Mouse (Mus musculus) bone marrow macrophage, adult 2 months (primary cell): Measurements from ENCODE around the gene Acmsd. TPM values are rescaled to one million over a fixed set of nuclear protein-coding genes. Genes with fewer than 3 reads are reported as not detected.

Experiments used
- H3K27ac ChIP-seq: 2 replicates; pipeline ENCODE4 v1.5.1; 2012; ENCODE audit warnings: low read depth, low read length; ENCODE audit not compliant: insufficient read depth
- H3K4me1 ChIP-seq: 2 replicates; pipeline ENCODE4 v1.6.1; 2012; ENCODE audit warnings: low read length; ENCODE audit not compliant: control insufficient read depth, insufficient read depth
- H3K4me3 ChIP-seq: 2 replicates; pipeline ENCODE4 v1.5.1; 2012; ENCODE audit warnings: mild to moderate bottlenecking, low read length, moderate library complexity; ENCODE audit not compliant: insufficient read depth
- CTCF ChIP-seq: IDR thresholded peaks from 2 replicates; pipeline ENCODE4 v1.5.1; 2012; ENCODE audit warnings: low read depth, mild to moderate bottlenecking, low read length, moderate library complexity
- POLR2A ChIP-seq: IDR thresholded peaks from 2 replicates; pipeline ENCODE4 v1.6.1; 2012; ENCODE audit warnings: mild to moderate bottlenecking, low read depth, low read length, borderline replicate concordance
- polyA plus RNA-seq: library from polyadenylated mRNA; stranded (reverse); fragments of >200 nt; gene quantifications from 2 replicates; pipeline ENCODE4 v1.2.4, GENCODE M21; 2012; ENCODE audit not compliant: missing spikeins, insufficient read depth, insufficient read length

Gene Acmsd
- polyA plus RNA-seq, 1 experiment: not detected

DNA sequence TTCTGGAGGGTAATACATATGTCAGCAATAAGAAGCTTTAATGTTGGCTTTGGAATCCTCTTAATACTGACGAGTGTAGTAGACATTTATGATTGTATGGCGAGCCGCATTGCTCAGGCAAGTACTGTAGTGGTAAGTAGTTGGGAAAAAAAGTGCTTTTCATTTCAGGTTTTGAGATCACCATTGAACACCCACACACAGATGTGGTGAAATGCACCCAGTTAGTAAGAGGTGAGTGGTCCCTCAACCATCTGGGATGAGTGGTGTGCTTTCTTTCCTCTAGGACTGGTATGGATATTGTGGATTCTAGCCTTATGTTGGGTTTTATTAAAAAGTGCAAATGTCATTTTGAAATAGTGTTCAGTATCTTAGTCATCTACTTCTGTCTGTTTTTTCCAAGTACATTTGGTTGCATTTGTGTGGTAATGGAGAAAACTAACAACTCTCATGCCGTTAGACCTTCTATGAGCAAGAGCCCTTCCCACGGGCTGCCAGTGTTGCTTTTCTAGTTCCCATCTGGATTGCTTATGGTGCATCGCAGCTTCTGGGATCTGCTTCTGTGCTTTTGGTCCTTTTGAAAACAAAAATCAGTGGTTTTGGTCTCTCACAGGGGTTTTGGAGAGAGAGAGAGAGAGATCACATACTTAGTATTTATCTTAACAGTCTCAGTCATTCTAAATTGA is 66.0 kb downstream of the Acmsd start:
- Histone ChIP-seq H3K4me1 (peaks cover 15% of the 10 kb centered on the region), H3K27ac (no peak overlapping the region), H3K4me3 (no peak overlapping the region)
- TF ChIP-seq POLR2A (no peak), CTCF (no peak)

DNA sequence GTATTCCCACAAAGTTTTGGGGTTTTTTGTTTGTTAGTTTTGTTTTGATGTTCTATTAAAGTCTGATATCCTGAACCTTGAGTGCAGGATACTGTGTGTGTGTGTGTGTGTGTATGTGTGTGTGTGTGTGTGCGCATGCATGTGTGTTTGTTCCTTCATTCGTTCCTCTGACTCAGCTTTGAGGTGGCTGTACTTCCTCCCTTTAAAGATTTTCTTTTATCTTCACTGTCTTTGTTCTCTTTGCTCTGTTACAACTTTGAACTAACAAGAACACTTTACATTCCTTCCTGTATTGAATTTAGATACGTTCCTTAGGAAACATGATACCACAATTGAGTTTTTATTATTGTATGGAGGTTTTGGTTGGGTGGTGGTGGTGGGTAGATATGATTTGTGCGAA is 67.1 kb downstream of the Acmsd start:
- peak overlapping the region; percentile 60 for H3K27ac ChIP-seq
- no peak for TF ChIP-seq CTCF
- TF ChIP-seq POLR2A: no peak
- H3K4me3 ChIP-seq: no peak overlapping the region
- H3K4me1 ChIP-seq: peaks cover 15% of the 10 kb centered on the region

DNA sequence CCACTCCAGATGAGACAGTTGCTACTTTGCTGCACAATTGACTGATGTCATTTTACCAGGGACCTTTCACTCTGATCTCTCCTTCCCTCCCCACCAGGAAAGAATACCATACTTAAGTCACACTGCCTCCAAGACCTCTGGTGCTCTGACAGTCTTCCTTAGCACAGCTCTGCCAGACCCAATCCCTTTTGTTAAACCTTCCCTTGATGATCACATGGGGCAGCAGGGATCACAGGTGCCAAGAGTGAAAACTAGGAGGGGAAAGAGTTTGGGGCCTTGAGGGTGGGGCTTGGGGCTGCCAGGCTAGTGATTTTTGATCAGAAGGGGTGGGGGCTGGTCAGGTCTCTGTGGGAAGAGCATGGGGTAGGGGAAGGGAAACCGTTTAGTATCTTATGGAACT is 67.5 kb downstream of the Acmsd start:
- TF ChIP-seq CTCF: no peak
- Histone ChIP-seq H3K4me3 (no peak overlapping the region), H3K4me1 (peaks cover 15% of the 10 kb centered on the region), H3K27ac (peak overlapping the region; percentile 60)

DNA sequence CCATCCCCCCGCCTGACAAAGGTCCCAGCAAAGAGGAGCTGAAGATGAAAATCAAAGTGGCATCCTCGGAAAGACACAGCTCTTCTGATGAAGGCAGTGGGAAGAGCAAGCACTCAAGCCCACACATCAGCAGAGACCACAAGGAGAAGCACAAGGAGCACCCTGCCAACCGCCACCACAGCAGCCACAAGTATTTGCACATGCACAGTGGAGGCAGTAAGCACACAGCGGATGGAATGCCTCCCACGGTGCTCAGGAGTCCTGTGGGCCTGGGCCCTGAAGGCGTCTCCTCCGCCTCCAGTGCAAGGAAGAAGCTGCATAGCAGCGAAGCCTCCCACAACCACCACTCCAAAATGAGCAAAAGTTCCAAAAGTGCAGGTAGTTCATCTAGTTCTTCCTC is 73.7 kb downstream of the Acmsd start:
- TF ChIP-seq POLR2A: no peak
- no peak for TF ChIP-seq CTCF
- H3K4me3 ChIP-seq: no peak overlapping the region
- no peak overlapping the region for H3K27ac ChIP-seq
- H3K4me1 ChIP-seq: peaks cover 3% of the 10 kb centered on the region; the same call in 1 of the 2 replicates

DNA sequence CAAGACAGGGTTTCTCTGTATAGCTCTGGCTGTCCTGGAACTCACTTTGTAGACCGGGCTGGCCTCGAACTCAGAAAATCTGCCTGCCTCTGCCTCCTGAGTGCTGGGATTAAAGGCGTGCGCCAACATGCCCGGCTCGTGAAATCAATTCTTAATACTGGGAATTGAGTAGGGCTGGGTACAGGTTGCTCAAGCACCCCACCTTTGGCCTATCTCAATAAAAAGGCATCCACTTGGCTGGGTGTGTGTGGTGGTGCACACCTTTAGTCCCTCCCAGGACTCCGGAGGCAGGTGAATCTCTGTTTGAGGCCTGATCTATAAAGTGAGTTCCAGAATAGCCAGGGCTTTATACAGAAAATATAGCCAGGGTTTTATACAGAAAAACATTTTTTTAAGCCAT is 79.5 kb downstream of the Acmsd start:
- TF ChIP-seq POLR2A: no peak
- TF ChIP-seq CTCF: no peak

DNA sequence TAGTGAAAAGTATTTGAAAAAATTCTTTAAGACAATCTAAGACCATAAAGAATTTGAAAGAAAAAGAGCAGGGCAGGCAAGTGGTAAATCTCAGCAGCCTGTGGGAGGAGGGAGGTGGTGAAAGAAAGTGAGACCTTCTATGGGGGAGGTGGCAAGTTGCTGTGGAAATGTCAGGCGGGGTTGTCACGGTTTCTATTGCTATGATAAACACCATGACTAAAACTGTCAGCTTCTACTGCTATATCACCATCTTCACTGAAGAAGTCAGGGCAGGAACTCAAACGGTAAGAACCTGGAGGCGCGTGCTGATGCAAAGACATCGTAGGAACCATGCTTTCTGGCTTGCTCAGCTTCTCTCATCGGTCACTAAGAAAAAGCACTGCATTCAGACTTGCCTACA is 83.7 kb downstream of the Acmsd start:
- TF ChIP-seq CTCF (no peak), POLR2A (no peak)
- no peaks in the 10 kb centered on the region for H3K4me1 ChIP-seq
- H3K4me3 ChIP-seq: no peak overlapping the region
- H3K27ac ChIP-seq: no peak overlapping the region

More for the DNA sequence above, 79.5 kb downstream of the Acmsd start:
- Histone ChIP-seq H3K4me1 (no peaks in the 10 kb centered on the region), H3K4me3 (no peak overlapping the region), H3K27ac (no peak overlapping the region)

DNA sequence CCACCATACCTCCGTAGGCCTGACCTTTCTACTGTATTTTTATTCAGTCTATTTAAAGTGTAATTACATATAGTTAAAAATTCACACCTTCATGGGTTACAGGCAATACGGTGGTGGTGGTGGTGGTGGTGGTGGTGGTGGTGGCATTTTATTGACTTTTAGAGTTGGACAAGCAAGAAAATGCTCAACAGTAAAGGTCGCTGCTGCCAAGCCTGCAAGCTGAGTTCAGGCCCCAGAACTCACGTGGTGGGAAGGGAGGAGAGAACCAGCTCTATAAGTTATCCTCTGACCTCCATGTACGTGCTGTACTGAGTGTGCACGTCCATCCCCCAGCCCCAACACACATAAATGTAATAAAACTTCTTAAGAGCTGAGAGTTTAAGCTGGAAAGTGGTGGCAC is 87.2 kb downstream of the Acmsd start:
- Histone ChIP-seq H3K27ac (no peak overlapping the region), H3K4me1 (no peaks in the 10 kb centered on the region), H3K4me3 (no peak overlapping the region)
- TF ChIP-seq CTCF (no peak), POLR2A (no peak)

Other genes with a start within 250 kb of the Acmsd start
- gene Tmem163, start 49.9 kb upstream of the Acmsd start, polyA plus RNA-seq: 0.23 TPM in 1 of 2 replicates, not detected in the other
- 45.0 and 46.4 TPM in 2 replicates for gene Ccnt2, start 44.8 kb downstream of the Acmsd start, polyA plus RNA-seq
- not detected in 2 replicates for gene Map3k19, start 125.6 kb downstream of the Acmsd start, polyA plus RNA-seq
- gene Rab3gap1, start 139.4 kb downstream of the Acmsd start, polyA plus RNA-seq: 20.6 and 22.9 TPM in 2 replicates